Mouse (Mus musculus): ENCODE data around the gene Olfr62. TPM values are rescaled to one million over a fixed set of nuclear protein-coding genes. Genes with fewer than 3 reads are reported as not detected.

The Olfr62 gene
- total RNA-seq (2017): not detected in 3 replicates

DNA sequence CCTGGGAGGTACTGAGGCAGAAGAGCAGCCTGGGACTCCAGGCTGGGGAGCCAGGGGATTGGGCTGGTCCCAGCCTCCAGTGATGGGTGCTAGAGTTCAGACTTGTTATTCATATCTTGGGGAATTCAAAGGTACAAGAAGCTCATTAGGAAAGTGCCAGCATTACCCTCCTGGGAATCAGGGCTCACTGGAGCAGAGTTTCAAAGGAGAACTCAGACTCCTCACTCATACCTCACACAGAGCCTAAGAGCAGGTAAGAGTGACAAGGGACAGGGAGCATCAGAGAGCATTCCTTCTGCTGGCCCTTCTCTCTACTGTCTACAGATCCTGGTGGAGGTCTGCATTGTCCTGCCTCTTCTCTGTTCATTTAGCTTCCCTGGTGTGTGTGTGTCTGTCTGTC, at the start of gene Olfr62:
Gene Olfr62 (plus strand): TSS at position 301 of the 400 bp plus-strand sequence.
- ATAC-seq (replicated peaks; ENCODE audit: insufficient number of reproducible peaks, low FRiP score, low TSS enrichment, poor library complexity, severe bottlenecking): no peak

DNA sequence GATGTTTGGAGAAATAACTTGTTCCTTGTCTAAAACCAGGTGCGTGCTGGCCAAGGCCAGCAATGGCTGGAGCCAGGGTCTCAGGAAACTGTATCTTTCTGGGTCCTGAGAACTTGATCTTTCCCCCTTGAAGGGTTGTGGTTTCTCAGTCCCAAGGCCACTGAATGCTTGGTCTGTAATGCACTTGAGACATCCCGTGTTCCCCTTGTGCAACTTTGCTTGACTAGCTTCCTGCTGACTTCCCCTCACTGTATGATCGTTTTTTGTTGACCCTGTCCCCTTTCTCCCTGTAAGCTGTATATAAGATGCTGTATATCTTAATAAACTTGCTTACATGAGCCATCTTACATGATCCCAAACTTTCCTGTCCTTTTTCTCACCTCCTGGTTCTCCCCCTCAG, 48.9 kb upstream of the Olfr62 start:
- no peak for ATAC-seq (replicated peaks; ENCODE audit: insufficient number of reproducible peaks, low FRiP score, low TSS enrichment, poor library complexity, severe bottlenecking)

DNA sequence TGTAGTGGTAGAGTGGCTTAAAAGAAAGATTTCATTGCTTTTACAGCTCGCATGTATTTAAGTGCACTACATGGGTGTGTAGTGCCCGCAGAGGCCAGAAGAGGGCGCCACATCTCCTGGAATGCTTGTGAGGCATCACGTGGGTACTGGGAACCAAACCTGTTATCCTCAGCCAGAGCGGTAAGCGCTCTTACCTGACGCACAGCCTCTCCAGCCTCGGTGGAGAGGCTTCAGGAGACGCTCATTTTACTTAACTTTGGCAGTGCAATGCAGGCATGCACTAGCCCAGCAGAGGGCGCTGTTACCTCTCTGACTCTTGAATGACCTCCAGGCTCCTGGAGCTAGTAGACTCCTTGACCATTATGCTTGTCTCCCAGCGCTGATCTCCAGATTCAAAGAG, 46.1 kb upstream of the Olfr62 start:
- no peak for ATAC-seq (replicated peaks; ENCODE audit: insufficient number of reproducible peaks, low FRiP score, low TSS enrichment, poor library complexity, severe bottlenecking)

- ATAC-seq (replicated peaks; ENCODE audit: insufficient number of reproducible peaks, low FRiP score, low TSS enrichment, poor library complexity, severe bottlenecking): no peak
These were observed 43.3 kb upstream of the Olfr62 start for GRCm38 (mm10) chr4:118615412-118615811.

- ATAC-seq (replicated peaks; ENCODE audit: insufficient number of reproducible peaks, low FRiP score, low TSS enrichment, poor library complexity, severe bottlenecking): peak; percentile 89
These were observed 38.3 kb upstream of the Olfr62 start, which contains the start of the genes Cfap57 and Ebna1bp2 for GRCm38 (mm10) chr4:118620279-118620966. Gene Cfap57, minus strand, starts transcription at chr4:118620777. Gene Ebna1bp2, plus strand, starts transcription at chr4:118620799.

DNA sequence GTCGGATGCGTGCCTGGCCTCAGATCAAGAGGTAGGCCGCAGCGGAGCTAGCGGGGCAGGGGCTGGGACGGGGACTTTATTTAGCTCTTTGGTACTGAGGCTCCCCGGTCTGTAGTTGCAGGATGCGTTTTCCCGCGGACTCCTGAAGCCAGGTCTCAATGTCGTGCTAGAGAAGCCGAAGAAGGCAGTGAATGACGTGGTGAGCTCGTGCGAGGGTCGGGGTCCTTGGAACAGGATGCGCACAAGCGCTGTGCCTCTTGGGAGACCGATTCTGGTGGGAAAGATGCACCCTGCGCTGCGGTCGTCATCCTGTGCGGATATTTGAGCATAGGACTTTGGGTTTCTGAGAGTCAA, 37.8 kb upstream of the Olfr62 start:
- ATAC-seq (replicated peaks; ENCODE audit: insufficient number of reproducible peaks, low FRiP score, low TSS enrichment, poor library complexity, severe bottlenecking): no peak

GRCm38 (mm10) chr4:118621781-118622180, 37.0 kb upstream of the Olfr62 start:
- ATAC-seq (replicated peaks; ENCODE audit: insufficient number of reproducible peaks, low FRiP score, low TSS enrichment, poor library complexity, severe bottlenecking): no peak

DNA sequence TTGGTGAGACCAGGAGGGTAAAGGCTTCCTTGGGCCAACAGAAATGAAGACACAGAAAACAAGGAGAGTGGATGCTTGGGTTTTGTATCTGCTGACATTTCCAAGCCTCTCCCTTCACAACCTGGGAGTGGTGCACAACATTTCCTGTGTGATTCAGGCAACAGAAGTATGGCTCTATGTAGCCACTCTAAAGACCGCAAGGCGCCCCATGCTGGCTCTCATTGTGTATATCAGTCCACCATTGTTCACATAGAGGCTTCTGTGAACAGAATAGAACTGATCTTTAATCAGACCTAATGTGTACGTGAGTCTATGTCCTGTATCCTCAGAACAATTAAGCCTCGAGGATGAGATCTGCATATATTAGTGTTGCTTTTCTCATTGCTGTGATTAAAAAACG, 28.5 kb upstream of the Olfr62 start:
- no peak for ATAC-seq (replicated peaks; ENCODE audit: insufficient number of reproducible peaks, low FRiP score, low TSS enrichment, poor library complexity, severe bottlenecking)

GRCm38 (mm10) chr4:118642346-118643190, 16.2 kb upstream of the Olfr62 start:
- no peak for ATAC-seq (replicated peaks; ENCODE audit: insufficient number of reproducible peaks, low FRiP score, low TSS enrichment, poor library complexity, severe bottlenecking)

DNA sequence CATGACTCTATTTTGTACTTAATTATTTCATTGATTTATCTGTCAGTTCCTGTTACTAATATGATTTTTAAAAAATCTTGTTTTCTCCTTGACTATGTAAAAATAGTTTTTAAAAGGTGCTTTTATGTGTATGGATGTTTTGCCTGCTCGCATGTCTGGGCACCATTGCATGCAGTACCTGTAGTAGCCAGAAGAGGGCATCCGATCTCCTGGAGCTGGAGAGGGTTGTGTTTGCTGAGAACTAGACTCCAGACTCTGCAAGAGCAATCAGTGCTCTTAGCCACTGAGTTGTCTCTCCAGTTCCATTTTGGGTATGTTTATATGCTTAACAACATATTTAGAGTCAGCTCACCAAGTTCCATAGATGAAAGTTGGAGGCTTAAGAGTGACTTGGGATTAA, 13.5 kb upstream of the Olfr62 start:
- 0 out of 2 replicates have a peak, but pooled peaks have one; percentile 59 for ATAC-seq (replicated peaks; ENCODE audit: insufficient number of reproducible peaks, low FRiP score, low TSS enrichment, poor library complexity, severe bottlenecking)

- no peak for ATAC-seq (replicated peaks; ENCODE audit: insufficient number of reproducible peaks, low FRiP score, low TSS enrichment, poor library complexity, severe bottlenecking)
These were observed 28.3 kb downstream of the Olfr62 start for GRCm38 (mm10) chr4:118687086-118687485.

DNA sequence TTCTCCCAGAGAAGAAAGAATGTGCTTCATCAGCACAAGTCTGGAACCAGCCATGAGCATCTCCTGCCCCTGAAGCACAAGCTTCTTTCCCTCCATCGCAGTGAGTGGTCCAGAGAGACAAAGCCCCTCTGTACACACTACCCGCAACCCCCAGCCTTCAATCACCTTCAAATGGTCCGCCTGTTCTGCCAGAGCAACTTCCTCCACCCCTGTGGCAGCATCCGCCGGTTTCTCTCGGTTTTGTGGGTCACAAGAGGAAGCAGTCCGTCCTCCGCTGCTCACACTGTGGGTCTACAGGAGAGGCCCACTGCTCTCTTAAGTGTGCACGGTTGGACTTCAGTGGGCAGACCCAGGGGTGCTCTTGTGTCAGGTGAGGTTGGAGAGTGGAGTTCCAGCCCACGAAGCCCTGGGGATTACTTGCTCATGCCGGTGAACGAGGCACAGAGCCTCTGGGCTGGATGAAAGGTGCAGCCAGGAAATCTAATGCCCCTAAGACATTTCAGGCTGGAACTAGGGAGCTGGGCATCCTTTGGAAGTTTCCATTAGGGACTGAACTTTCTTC, 33.7 kb downstream of the Olfr62 start, which contains the start of gene Olfr1342:
Gene Olfr1342 (minus strand): TSS at position 345 of the 562 bp plus-strand sequence.
- no peak for ATAC-seq (replicated peaks; ENCODE audit: insufficient number of reproducible peaks, low FRiP score, low TSS enrichment, poor library complexity, severe bottlenecking)

DNA sequence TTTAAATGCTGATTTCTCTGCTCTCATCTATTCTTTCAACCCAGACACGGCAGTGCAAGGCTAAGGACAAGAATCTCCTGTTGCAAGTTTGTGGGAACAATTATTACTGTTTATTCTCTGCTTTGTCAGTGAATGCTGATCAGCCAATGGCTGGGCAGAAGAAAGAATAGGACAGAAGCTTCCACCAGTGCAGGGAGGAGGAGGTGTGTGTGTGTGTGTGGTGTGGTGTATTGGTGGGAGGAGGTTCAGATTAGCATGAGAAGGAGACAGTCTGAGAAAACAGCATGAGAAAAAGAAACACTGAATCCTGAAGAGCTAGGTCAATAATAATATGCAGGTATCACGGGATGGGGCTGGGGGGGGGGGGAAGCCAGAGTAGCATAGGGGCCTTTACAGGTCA, 35.1 kb downstream of the Olfr62 start:
- no peak for ATAC-seq (replicated peaks; ENCODE audit: insufficient number of reproducible peaks, low FRiP score, low TSS enrichment, poor library complexity, severe bottlenecking)

GRCm38 (mm10) chr4:118703223-118703622, 44.5 kb downstream of the Olfr62 start, which contains the start of gene Olfr1341:
Gene Olfr1341, plus strand, starts transcription at chr4:118703523.
- no peak for ATAC-seq (replicated peaks; ENCODE audit: insufficient number of reproducible peaks, low FRiP score, low TSS enrichment, poor library complexity, severe bottlenecking)

GRCm38 (mm10) chr4:118708086-118708485, 49.3 kb downstream of the Olfr62 start:
- no peak for ATAC-seq (replicated peaks; ENCODE audit: insufficient number of reproducible peaks, low FRiP score, low TSS enrichment, poor library complexity, severe bottlenecking)

DNA sequence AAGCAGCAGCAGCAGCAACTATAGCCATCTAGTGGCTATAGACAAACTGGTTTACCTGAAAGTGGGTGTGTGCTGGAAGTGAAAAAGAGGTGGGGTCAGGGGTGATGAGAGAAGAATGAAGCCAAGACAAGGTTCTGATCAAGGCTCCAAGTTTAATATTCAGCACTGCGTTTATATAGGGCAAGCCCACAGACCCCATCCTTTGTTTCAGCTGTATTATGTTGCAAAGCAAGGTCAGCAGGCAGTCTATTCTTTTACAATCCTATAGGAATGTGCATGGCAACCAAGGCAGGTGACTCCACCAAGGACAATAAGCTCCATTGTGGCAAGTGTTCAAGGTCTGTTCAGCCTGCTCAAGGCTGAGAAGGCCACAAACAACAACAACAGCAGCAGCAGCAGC, 52.9 kb downstream of the Olfr62 start:
- ATAC-seq (replicated peaks; ENCODE audit: insufficient number of reproducible peaks, low FRiP score, low TSS enrichment, poor library complexity, severe bottlenecking): no peak

All from monocyte, adult 5-6 weeks (primary cell).